Mouse (Mus musculus) cortical plate, adult 2 months (tissue): ENCODE measurements around the gene Parvb.

Experiments used
- CTCF ChIP-seq: fragments of 200-500 bp; IDR thresholded peaks from 2 replicates; pipeline ENCODE4 v1.5.1; 2011; ENCODE audit warnings: mild to moderate bottlenecking, control low read depth, low read length; ENCODE audit not compliant: insufficient read depth; ENCODE audit errors: extremely low read depth
- POLR2A ChIP-seq: fragments of 200-500 bp; IDR thresholded peaks from 2 replicates; pipeline ENCODE4 v1.6.1; 2011; ENCODE audit warnings: mild to moderate bottlenecking, low read length, control low read depth; ENCODE audit not compliant: insufficient read depth; ENCODE audit errors: extremely low read depth

DNA sequence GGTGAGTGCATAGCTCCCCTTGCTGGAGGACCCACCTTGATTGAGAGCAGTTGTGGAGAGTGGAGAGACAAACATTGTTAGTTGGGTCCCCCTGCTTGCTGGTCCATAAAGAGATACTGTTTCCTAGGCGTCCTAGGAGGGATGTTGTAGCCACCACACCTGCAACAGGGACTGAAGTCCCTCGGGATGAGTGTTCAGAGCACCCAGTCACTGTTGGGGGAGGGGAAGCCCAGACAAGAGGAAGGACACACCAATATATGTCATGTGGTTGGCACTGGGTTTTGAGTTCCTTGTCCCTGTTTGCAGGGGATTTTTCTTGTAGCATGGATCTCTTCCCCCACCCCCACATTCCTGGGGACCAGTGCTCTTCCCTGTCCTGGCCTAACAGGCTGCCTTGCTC, 109.1 kb downstream of the Parvb start:
- TF ChIP-seq CTCF (no peak), POLR2A (no peak)
